Mouse (Mus musculus) MEL (cell line): Measurements from ENCODE around the gene 1700025B11Rik. TPM values are rescaled to one million over a fixed set of nuclear protein-coding genes. Genes with fewer than 3 reads are reported as not detected.

Experiments used
- DNase-seq: peaks from one replicate; pipeline ENCODE4 v3.0.0; 2011; ENCODE audit warnings: low read depth, low spot score
- H3K27ac ChIP-seq: 2 replicates; pipeline ENCODE4 v1.5.1; 2012; ENCODE audit warnings: low read depth, mild to moderate bottlenecking, control low read depth, low read length, moderate library complexity; ENCODE audit not compliant: control insufficient read depth
- H3K27me3 ChIP-seq, 2 experiments: fragments of 150-350 bp in 1 of 2; sonication (generic) in 1 of 2; 2 replicates each; pipeline ENCODE4 v1.6.1; 2012; ENCODE audit warnings: low read length in 2 of 2, mild to moderate bottlenecking in 2 of 2, improper control_type of control experiment in 1 of 2, moderate library complexity in 1 of 2; ENCODE audit not compliant: insufficient read depth in 2 of 2, control insufficient read depth in 1 of 2
- H3K36me3 ChIP-seq, 2 experiments: 2 replicates each; pipeline ENCODE4 v1.6.1; 2012 to 2014; ENCODE audit warnings: low read length in 2 of 2, improper control_type of control experiment in 1 of 2, inconsistent platforms in 1 of 2, mild to moderate bottlenecking in 1 of 2; ENCODE audit not compliant: insufficient read depth in 2 of 2, control insufficient read depth in 1 of 2
- H3K4me1 ChIP-seq, 2 experiments: fragments of 150-350 bp in 1 of 2; sonication (generic) in 1 of 2; 2 replicates each; pipeline ENCODE4 v1.6.1; 2012; ENCODE audit warnings: low read length in 2 of 2, improper control_type of control experiment in 1 of 2, mild to moderate bottlenecking in 1 of 2; ENCODE audit not compliant: insufficient read depth in 2 of 2, control insufficient read depth in 1 of 2
- H3K4me3 ChIP-seq, 2 experiments: fragments of 150-350 bp in 1 of 2; sonication (generic) in 1 of 2; 2 replicates each; pipeline ENCODE4 v1.5.1; 2012; ENCODE audit warnings: low read depth in 2 of 2, low read length in 2 of 2, mild to moderate bottlenecking in 2 of 2, moderate library complexity in 2 of 2, control low read depth in 1 of 2, improper control_type of control experiment in 1 of 2; ENCODE audit not compliant: control insufficient read depth in 1 of 2, insufficient read depth in 1 of 2
- H3K79me2 ChIP-seq: 2 replicates; pipeline ENCODE4 v1.6.1; 2012; ENCODE audit warnings: mild to moderate bottlenecking, low read length, moderate library complexity; ENCODE audit not compliant: control insufficient read depth, poor library complexity, insufficient read depth
- H3K9ac ChIP-seq: 2 replicates; pipeline ENCODE4 v1.6.1; 2012; ENCODE audit warnings: low read depth, mild to moderate bottlenecking, control low read depth, low read length, moderate library complexity; ENCODE audit not compliant: control insufficient read depth, poor library complexity, severe bottlenecking
- H3K9me3 ChIP-seq: fragments of 150-350 bp; sonication (generic); replicated peaks from 2 replicates; pipeline ENCODE4 v1.6.1; 2012; ENCODE audit warnings: mild to moderate bottlenecking, low read length, improper control_type of control experiment, moderate library complexity; ENCODE audit not compliant: insufficient read depth
- BHLHE40 ChIP-seq: IDR thresholded peaks from 2 replicates; pipeline ENCODE4 v1.6.1; 2012; ENCODE audit warnings: low read depth, mild to moderate bottlenecking, inconsistent platforms, low read length, improper control_type of control experiment, borderline replicate concordance
- CHD1 ChIP-seq: IDR thresholded peaks from 2 replicates; pipeline ENCODE4 v1.6.1; 2012; ENCODE audit warnings: low read depth, mild to moderate bottlenecking, inconsistent platforms, low read length, improper control_type of control experiment
- CHD2 ChIP-seq: IDR thresholded peaks from 2 replicates; pipeline ENCODE4 v1.6.1; 2011; ENCODE audit warnings: low read length, improper control_type of control experiment
- E2F4 ChIP-seq: IDR thresholded peaks from 2 replicates; pipeline ENCODE4 v1.6.1; 2011; ENCODE audit warnings: low read depth, low read length, improper control_type of control experiment, borderline replicate concordance
- EP300 ChIP-seq, 2 experiments: IDR thresholded peaks; 2 replicates each; pipeline ENCODE4 v1.6.1; 2011; ENCODE audit warnings: improper control_type of control experiment in 2 of 2, low read length in 2 of 2, low read depth in 1 of 2, mild to moderate bottlenecking in 1 of 2
- ETS1 ChIP-seq: IDR thresholded peaks from 2 replicates; pipeline ENCODE4 v1.6.1; 2012; ENCODE audit warnings: low read depth, mild to moderate bottlenecking, inconsistent platforms, low read length, improper control_type of control experiment, moderate library complexity
- HCFC1 ChIP-seq: IDR thresholded peaks from 2 replicates; pipeline ENCODE4 v1.6.1; 2012; ENCODE audit warnings: low read depth, mild to moderate bottlenecking, inconsistent platforms, low read length, improper control_type of control experiment, moderate library complexity
- MAX ChIP-seq: IDR thresholded peaks from 2 replicates; pipeline ENCODE4 v1.6.1; 2011; ENCODE audit warnings: low read length, improper control_type of control experiment
- MAZ ChIP-seq: IDR thresholded peaks from 2 replicates; pipeline ENCODE4 v1.6.1; 2012; ENCODE audit warnings: low read depth, mild to moderate bottlenecking, inconsistent platforms, low read length, improper control_type of control experiment
- MEF2A ChIP-seq: IDR thresholded peaks from 2 replicates; pipeline ENCODE4 v1.6.1; 2014; ENCODE audit warnings: low read depth, mild to moderate bottlenecking, inconsistent platforms, low read length, improper control_type of control experiment; ENCODE audit not compliant: poor library complexity, insufficient replicate concordance, severe bottlenecking; ENCODE audit errors: extremely low read depth
- MYB ChIP-seq: IDR thresholded peaks from 2 replicates; pipeline ENCODE4 v1.6.1; 2011; ENCODE audit warnings: mild to moderate bottlenecking, low read depth, low read length, improper control_type of control experiment
- NELFE ChIP-seq: IDR thresholded peaks from 2 replicates; pipeline ENCODE4 v1.6.1; 2011; ENCODE audit warnings: low read depth, low read length, improper control_type of control experiment
- NRF1 ChIP-seq: IDR thresholded peaks from 2 replicates; pipeline ENCODE4 v1.6.1; 2014; ENCODE audit warnings: low read depth, mild to moderate bottlenecking, inconsistent platforms, low read length, improper control_type of control experiment, moderate library complexity; ENCODE audit not compliant: poor library complexity, insufficient read depth, severe bottlenecking
- POLR2AphosphoS2 ChIP-seq: IDR thresholded peaks from 2 replicates; pipeline ENCODE4 v1.6.1; 2011; ENCODE audit warnings: low read length, improper control_type of control experiment
- POLR2AphosphoS5 ChIP-seq: IDR thresholded peaks from 2 replicates; pipeline ENCODE4 v1.6.1; 2012; ENCODE audit warnings: low read depth, borderline replicate concordance, mild to moderate bottlenecking, inconsistent platforms, low read length, moderate library complexity, mixed read lengths
- RAD21 ChIP-seq: IDR thresholded peaks from 2 replicates; pipeline ENCODE4 v1.6.1; 2011; ENCODE audit warnings: mild to moderate bottlenecking, low read depth, low read length, improper control_type of control experiment
- SIN3A ChIP-seq: IDR thresholded peaks from 2 replicates; pipeline ENCODE4 v1.6.1; 2012; ENCODE audit warnings: low read length, improper control_type of control experiment, inconsistent platforms
- SMC3 ChIP-seq: IDR thresholded peaks from 2 replicates; pipeline ENCODE4 v1.6.1; 2011; ENCODE audit warnings: low read depth, low read length, improper control_type of control experiment
- TAL1 ChIP-seq: IDR thresholded peaks from 2 replicates; pipeline ENCODE4 v1.6.1; 2012; ENCODE audit warnings: mild to moderate bottlenecking, inconsistent platforms, low read length, moderate library complexity, mixed read lengths
- TBP ChIP-seq: IDR thresholded peaks from 2 replicates; pipeline ENCODE4 v1.8.0; 2011; ENCODE audit warnings: low read depth, low read length, improper control_type of control experiment
- UBTF ChIP-seq: IDR thresholded peaks from 2 replicates; pipeline ENCODE4 v1.6.1; 2012; ENCODE audit warnings: low read depth, mild to moderate bottlenecking, inconsistent platforms, low read length, improper control_type of control experiment, moderate library complexity, borderline replicate concordance; ENCODE audit not compliant: insufficient read depth
- USF1 ChIP-seq: IDR thresholded peaks from 2 replicates; pipeline ENCODE4 v1.6.1; 2014; ENCODE audit warnings: low read depth, mild to moderate bottlenecking, inconsistent platforms, low read length, improper control_type of control experiment, moderate library complexity
- USF2 ChIP-seq, 2 experiments: IDR thresholded peaks; 2 replicates each; pipeline ENCODE4 v1.6.1; 2011 to 2012; ENCODE audit warnings: improper control_type of control experiment in 2 of 2, low read length in 2 of 2, borderline replicate concordance in 1 of 2, inconsistent platforms in 1 of 2, low read depth in 1 of 2, mild to moderate bottlenecking in 1 of 2; ENCODE audit not compliant: insufficient read depth in 1 of 2
- ZKSCAN1 ChIP-seq: IDR thresholded peaks from 2 replicates; pipeline ENCODE4 v1.6.1; 2012; ENCODE audit warnings: low read depth, mild to moderate bottlenecking, inconsistent platforms, low read length, improper control_type of control experiment, moderate library complexity
- ZNF384 ChIP-seq: IDR thresholded peaks from 2 replicates; pipeline ENCODE4 v1.6.1; 2012; ENCODE audit warnings: low read depth, mild to moderate bottlenecking, inconsistent platforms, low read length, improper control_type of control experiment
- polyA plus RNA-seq, 2 experiments: library from polyadenylated mRNA; stranded (reverse) in 1 of 2; unstranded in 1 of 2; fragments of >175 nt in 1 of 2; fragments of >200 nt in 1 of 2; gene quantifications; 2 replicates each; pipeline versions ENCODE4 v1.2.1 to v1.2.4; 2012; ENCODE audit warnings: low replicate concordance in 2 of 2, low read depth in 1 of 2; ENCODE audit not compliant: insufficient read length in 2 of 2, insufficient read depth in 1 of 2, missing spikeins in 1 of 2
- total RNA-seq: library from RNA; depleted of rRNA; stranded (reverse); fragments of 300-350 nt; gene quantifications from 2 replicates; pipeline ENCODE4 v1.2.3, GENCODE M21; 2012

Gene 1700025B11Rik
- total and polyA plus RNA-seq, 3 experiments, result not detected

- no peaks in the 10 kb centered on the region for H3K36me3 ChIP-seq
- H3K9ac ChIP-seq, result no peak overlapping the region
- no peaks in the 10 kb centered on the region for H3K9me3 ChIP-seq
- no peak overlapping the region for H3K27ac ChIP-seq
- no peak overlapping the region for H3K4me3 ChIP-seq
- TF ChIP-seq RAD21 (no peak), E2F4 (no peak), MEF2A (no peak), ZNF384 (no peak), NELFE (no peak), TBP (no peak), ETS1 (no peak), POLR2AphosphoS2 (no peak), SIN3A (no peak), EP300 (IDR thresholded peaks at IDR 0.05; ENCODE audit: low read depth in 1 of 2, low read length in 2 of 2) (no peak), MYB (no peak)
- TF ChIP-seq, all 39 proteins: peak for 0
- peak; percentile 10 for DNase-seq
- Histone ChIP-seq H3K27me3 (no peaks in the 10 kb centered on the region), H3K79me2 (no peaks in the 10 kb centered on the region), H3K4me1 (no peaks in the 10 kb centered on the region)
Observed at GRCm38 (mm10) chr15:77581681-77582080, 20.0 kb upstream of the 1700025B11Rik start.

GRCm38 (mm10) chr15:77579311-77579710 is 17.6 kb upstream of the 1700025B11Rik start:
- TF ChIP-seq TAL1, result no peak
- TF ChIP-seq MAZ, result no peak
- no peak for TF ChIP-seq BHLHE40
- no peak for TF ChIP-seq ZKSCAN1
- TF ChIP-seq SMC3, result no peak
- DNase-seq, result no peak
- H3K27ac ChIP-seq, result no peak overlapping the region

GRCm38 (mm10) chr15:77578801-77579200 is 17.1 kb upstream of the 1700025B11Rik start:
- Histone ChIP-seq H3K9ac (no peak overlapping the region), H3K36me3 (no peaks in the 10 kb centered on the region), H3K79me2 (no peaks in the 10 kb centered on the region), H3K27me3 (no peaks in the 10 kb centered on the region), H3K9me3 (no peaks in the 10 kb centered on the region), H3K27ac (no peak overlapping the region), H3K4me3 (no peak overlapping the region), H3K4me1 (no peaks in the 10 kb centered on the region)
- no peak for DNase-seq
- TF ChIP-seq UBTF (no peak), MAX (no peak), MYB (no peak), TAL1 (no peak), E2F4 (no peak), SMC3 (no peak), MAZ (no peak), NRF1 (no peak), POLR2AphosphoS5 (no peak), TBP (no peak), CHD2 (no peak), ZNF384 (no peak), HCFC1 (no peak), USF2 (IDR thresholded peaks at IDR 0.05; ENCODE audit: borderline replicate concordance in 1 of 2, insufficient read depth in 1 of 2, low read depth in 1 of 2, low read length in 2 of 2) (no peak), USF1 (no peak), CHD1 (no peak), ETS1 (no peak)

More at GRCm38 (mm10) chr15:77579311-77579710, 17.6 kb upstream of the 1700025B11Rik start:
- Histone ChIP-seq H3K4me1 (no peaks in the 10 kb centered on the region), H3K9me3 (no peaks in the 10 kb centered on the region), H3K79me2 (no peaks in the 10 kb centered on the region), H3K9ac (no peak overlapping the region), H3K27me3 (no peaks in the 10 kb centered on the region), H3K4me3 (no peak overlapping the region), H3K36me3 (no peaks in the 10 kb centered on the region)
